Mouse (Mus musculus) heart, postnatal 0 days (tissue): ENCODE results near the gene Metrnl. TPM values are rescaled to one million over a fixed set of nuclear protein-coding genes. Genes with fewer than 3 reads are reported as not detected.

Source experiments
- ATAC-seq: fragments of 200-750 bp; cut with Nextera tagmentation; 2 replicates; pipeline ENCODE4 v1.8.0; 2017; ENCODE audit warnings: low read depth, moderate number of reproducible peaks, moderate library complexity; ENCODE audit not compliant: insufficient read depth
- DNase-seq: peaks from one replicate; pipeline ENCODE4 v3.0.0-alpha.2; 2016; ENCODE audit warnings: low spot score
- H3K27ac ChIP-seq: fragments of 300-500 bp; sonication (generic); 2 replicates; pipeline ENCODE4 v1.5.1; 2014; ENCODE audit warnings: low read depth, mild to moderate bottlenecking
- H3K27me3 ChIP-seq: fragments of 300-500 bp; sonication (generic); 2 replicates; pipeline ENCODE4 v1.6.1; 2014; ENCODE audit warnings: low read length, mixed read lengths; ENCODE audit not compliant: control insufficient read depth, insufficient read depth
- H3K36me3 ChIP-seq: fragments of 300-500 bp; sonication (generic); replicated peaks from 2 replicates; pipeline ENCODE4 v1.6.1; 2014; ENCODE audit warnings: low read length, mixed read lengths; ENCODE audit not compliant: control insufficient read depth, insufficient read depth
- H3K4me1 ChIP-seq: fragments of 300-500 bp; sonication (generic); 2 replicates; pipeline ENCODE4 v1.6.1; 2014; ENCODE audit warnings: antibody characterized with exemption; ENCODE audit not compliant: control insufficient read depth, insufficient read depth
- H3K4me2 ChIP-seq: fragments of 300-500 bp; sonication (generic); 2 replicates; pipeline ENCODE4 v1.6.1; 2014; ENCODE audit warnings: low read depth, mild to moderate bottlenecking, low read length, moderate library complexity
- H3K4me3 ChIP-seq: fragments of 300-500 bp; sonication (generic); 2 replicates; pipeline ENCODE4 v1.5.1; 2014; ENCODE audit warnings: low read depth, low read length
- H3K9ac ChIP-seq: fragments of 300-500 bp; sonication (generic); replicated peaks from 2 replicates; pipeline ENCODE4 v1.6.1; 2014; ENCODE audit warnings: low read depth, low read length, mixed read lengths
- H3K9me3 ChIP-seq: fragments of 300-500 bp; sonication (generic); replicated peaks from 2 replicates; pipeline ENCODE4 v1.6.1; 2016; ENCODE audit warnings: low read length; ENCODE audit not compliant: control insufficient read depth
- CTCF ChIP-seq: IDR thresholded peaks from 2 replicates; pipeline ENCODE4 v1.5.1; 2016; ENCODE audit warnings: antibody characterized with exemption, control low read depth, low read depth
- EP300 ChIP-seq: IDR thresholded peaks from 2 replicates; pipeline ENCODE4 v1.6.1; 2016; ENCODE audit warnings: antibody characterized with exemption, low read depth
- WGBS: fragments of 180-500 bp; shearing (Covaris S2); extraction: QIAGEN DNeasy Blood & Tissue Kit; methylation state at CpG from one replicate; pipeline ENCODE4 v1.1.7; 2014; 5-methylcytosine and 5-hydroxymethylcytosine counted together
- polyA plus RNA-seq: library from polyadenylated mRNA; unstranded; fragments of >200 nt; fragmentation: Nextera tagmentation; extraction: Ambion mirVana; gene quantifications from 2 replicates; pipeline ENCODE4 v1.2.1, GENCODE M21; 2015
- total RNA-seq: library from RNA; depleted of rRNA; stranded (reverse); fragments of >200 nt; gene quantifications from 2 replicates; pipeline ENCODE4 v1.2.3, GENCODE M21; 2014; ENCODE audit warnings: low replicate concordance; rRNA removed

Gene Metrnl
- total RNA-seq (16.1 and 27.9 TPM in 2 replicates), polyA plus RNA-seq (17.3 and 20.7 TPM in 2 replicates)

DNA sequence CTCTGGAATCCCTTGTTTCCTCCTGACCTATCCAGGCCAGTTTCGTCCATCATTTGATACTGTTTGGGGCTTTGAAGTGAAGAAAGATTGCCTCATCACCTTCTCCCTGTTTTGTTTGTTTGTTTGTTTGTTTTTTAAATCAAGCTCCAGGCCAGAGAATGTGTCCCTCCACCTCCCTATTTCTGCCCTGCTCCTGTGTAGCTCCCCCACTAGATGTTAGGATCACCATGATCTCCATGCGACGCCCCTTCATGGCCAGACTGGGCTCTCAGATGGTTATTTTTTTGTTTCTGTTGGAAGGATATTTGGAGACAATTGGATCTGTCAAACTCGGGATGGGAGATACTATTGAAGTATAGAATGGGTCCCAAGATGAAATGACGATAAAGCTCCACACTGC, at the start of gene Metrnl:
Gene Metrnl, plus strand, starts transcription at position 301 of the 400 bp plus-strand sequence.
- Histone ChIP-seq H3K27ac (peak within 1 kb of the TSS; percentile 75), H3K9ac (peak within 1 kb of the TSS; percentile 66), H3K36me3 (no peaks in the 10 kb centered on the region), H3K4me2 (peak within 1 kb of the TSS; percentile 96), H3K4me3 (peak within 1 kb of the TSS; percentile 76), H3K4me1 (peaks cover 17% of the 10 kb centered on the region), H3K27me3 (no peaks in the 10 kb centered on the region), H3K9me3 (no peaks in the 10 kb centered on the region)
- 89% methylated on average over 5 of the region's 5 CpGs for WGBS
- TF ChIP-seq CTCF (no peak), EP300 (no peak)
- no peak for DNase-seq
- ATAC-seq: no peak

GRCm38 (mm10) chr11:121651556-121651955, 49.8 kb upstream of the Metrnl start:
- TF ChIP-seq EP300 (no peak), CTCF (no peak)
- Histone ChIP-seq H3K9ac (no peak overlapping the region), H3K4me1 (no peaks in the 10 kb centered on the region), H3K4me2 (no peak overlapping the region), H3K4me3 (no peak overlapping the region), H3K27ac (no peak overlapping the region), H3K9me3 (no peaks in the 10 kb centered on the region), H3K36me3 (peaks cover 6% of the 10 kb centered on the region; the same call in 1 of the 2 replicates), H3K27me3 (no peaks in the 10 kb centered on the region)
- 89% methylated on average over 9 of the region's 9 CpGs for WGBS
- ATAC-seq (no peak), DNase-seq (no peak)

GRCm38 (mm10) chr11:121651983-121652382, 49.4 kb upstream of the Metrnl start:
- Histone ChIP-seq H3K27me3 (no peaks in the 10 kb centered on the region), H3K4me3 (no peak overlapping the region), H3K9me3 (no peaks in the 10 kb centered on the region), H3K36me3 (peaks cover 6% of the 10 kb centered on the region; the same call in 1 of the 2 replicates), H3K27ac (no peak overlapping the region), H3K4me1 (no peaks in the 10 kb centered on the region), H3K9ac (no peak overlapping the region), H3K4me2 (no peak overlapping the region)
- DNase-seq: no peak
- TF ChIP-seq EP300 (no peak), CTCF (no peak)
- no peak for ATAC-seq
- WGBS: 86% methylated on average over 5 of the region's 5 CpGs

DNA sequence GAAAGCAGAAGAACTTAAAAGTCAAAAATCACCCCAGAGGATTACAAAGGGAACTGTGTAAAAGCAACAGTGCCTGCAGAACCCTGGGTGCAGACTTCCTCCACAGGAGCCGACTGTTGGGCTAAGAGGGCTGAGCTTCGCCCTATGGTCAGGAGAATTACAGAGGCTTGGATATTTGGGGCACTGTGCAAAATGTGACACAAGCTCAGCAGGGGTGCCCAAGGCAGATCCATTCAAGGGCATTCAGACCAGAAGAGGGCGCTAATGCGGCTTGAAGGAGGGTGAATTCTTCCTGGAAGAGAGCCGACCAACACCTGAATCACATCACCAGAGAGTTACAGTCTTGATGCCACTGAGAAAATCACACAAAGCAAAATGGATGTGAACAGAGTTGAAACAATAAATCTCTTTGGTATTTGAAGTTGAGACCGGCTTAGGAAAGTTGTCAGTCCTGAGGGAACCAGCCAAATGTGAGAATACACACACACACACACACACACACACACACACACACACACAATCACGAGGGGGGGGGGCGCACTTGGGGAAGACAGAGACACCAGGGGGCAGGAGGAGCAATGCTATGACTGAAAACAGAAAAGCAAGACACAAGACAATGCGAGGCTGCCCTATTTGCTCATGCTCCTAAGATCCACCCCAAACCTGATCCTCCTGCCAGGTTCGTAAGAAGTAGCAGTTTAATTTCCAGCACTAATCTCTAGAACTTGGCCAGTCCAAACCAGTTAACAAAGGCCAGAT, 48.6 kb upstream of the Metrnl start:
- H3K27me3 ChIP-seq: no peaks in the 10 kb centered on the region
- DNase-seq (peak; percentile 52), ATAC-seq (no peak)
- no peaks in the 10 kb centered on the region for H3K4me1 ChIP-seq
- H3K4me2 ChIP-seq: no peak overlapping the region
- no peak overlapping the region for H3K9ac ChIP-seq
- no peak overlapping the region for H3K4me3 ChIP-seq
- TF ChIP-seq EP300 (no peak), CTCF (peak; percentile 57)
- WGBS: 63% methylated on average over 10 of the region's 10 CpGs
- no peaks in the 10 kb centered on the region for H3K9me3 ChIP-seq
- H3K27ac ChIP-seq: no peak overlapping the region
- H3K36me3 ChIP-seq: peaks cover 6% of the 10 kb centered on the region; the same call in 1 of the 2 replicates

DNA sequence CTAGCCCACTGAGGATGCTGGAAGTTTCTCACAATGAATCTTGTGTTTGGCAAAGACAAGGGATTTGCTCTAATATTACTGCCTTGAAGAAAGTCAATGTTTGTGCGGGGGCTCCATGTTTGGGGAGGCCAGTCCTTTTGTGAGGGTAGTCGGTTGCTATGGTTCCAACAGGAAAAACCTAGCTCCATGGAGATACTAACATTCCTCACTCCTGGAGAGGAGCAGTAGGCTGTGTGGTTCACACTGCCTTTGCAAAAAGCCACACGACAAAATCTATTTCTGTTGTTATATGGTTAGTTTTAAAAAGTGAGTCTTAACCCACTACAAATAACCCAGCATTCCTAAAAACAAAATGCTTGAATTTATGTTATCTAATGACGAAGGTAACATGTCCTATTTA, 47.7 kb upstream of the Metrnl start:
- Histone ChIP-seq H3K36me3 (peaks cover 5% of the 10 kb centered on the region; the same call in 1 of the 2 replicates), H3K4me3 (no peak overlapping the region), H3K9me3 (no peaks in the 10 kb centered on the region), H3K4me2 (no peak overlapping the region), H3K27me3 (no peaks in the 10 kb centered on the region), H3K4me1 (no peaks in the 10 kb centered on the region; the same call in 1 of the 2 replicates), H3K27ac (no peak overlapping the region), H3K9ac (no peak overlapping the region)
- no peak for TF ChIP-seq CTCF
- TF ChIP-seq EP300: no peak
- no peak for DNase-seq
- ATAC-seq: no peak
- 86% methylated on average over 4 of the region's 4 CpGs for WGBS
